Mouse (Mus musculus) midbrain, embryonic 13.5 days (tissue): ENCODE results near the gene Gm10447. TPM values are rescaled to one million over a fixed set of nuclear protein-coding genes. Genes with fewer than 3 reads are reported as not detected.
"Not testable (repeated sequence)": the region's sequence is repeated elsewhere in the genome, so short reads cannot be mapped to it uniquely, and the experiment has no call there.

Experiments
- ATAC-seq: fragments of 200-750 bp; cut with Nextera tagmentation; 2 replicates; pipeline ENCODE4 v1.8.0; 2017; ENCODE audit warnings: mild to moderate bottlenecking, moderate TSS enrichment, moderate library complexity
- H3K27ac ChIP-seq: fragments of 300-500 bp; sonication (generic); 2 replicates; pipeline ENCODE4 v1.5.1; 2015; ENCODE audit warnings: inconsistent platforms, mild to moderate bottlenecking, moderate library complexity
- H3K27me3 ChIP-seq: fragments of 300-500 bp; sonication (generic); 2 replicates; pipeline ENCODE4 v1.6.1; 2015; ENCODE audit warnings: mild to moderate bottlenecking, inconsistent platforms
- H3K36me3 ChIP-seq: fragments of 300-500 bp; sonication (generic); 2 replicates; pipeline ENCODE4 v1.6.1; 2015; ENCODE audit warnings: mild to moderate bottlenecking, inconsistent platforms
- H3K4me1 ChIP-seq: fragments of 300-500 bp; sonication (generic); replicated peaks from 2 replicates; pipeline ENCODE4 v1.6.1; 2015; ENCODE audit warnings: inconsistent platforms
- H3K4me2 ChIP-seq: fragments of 300-500 bp; sonication (generic); replicated peaks from 2 replicates; pipeline ENCODE4 v1.6.1; 2015; ENCODE audit warnings: moderate library complexity, mild to moderate bottlenecking, inconsistent platforms
- H3K4me3 ChIP-seq: fragments of 300-500 bp; sonication (generic); replicated peaks from 2 replicates; pipeline ENCODE4 v1.5.1; 2015; ENCODE audit warnings: mild to moderate bottlenecking, inconsistent platforms
- H3K9ac ChIP-seq: fragments of 300-500 bp; sonication (generic); replicated peaks from 2 replicates; pipeline ENCODE4 v1.6.1; 2015; ENCODE audit warnings: mild to moderate bottlenecking, inconsistent platforms
- H3K9me3 ChIP-seq: fragments of 300-500 bp; sonication (generic); 2 replicates; pipeline ENCODE4 v1.6.1; 2016; ENCODE audit warnings: mild to moderate bottlenecking, inconsistent platforms
- WGBS: fragments of 180-500 bp; shearing (Covaris S2); methylation state at CpG from one replicate; pipeline ENCODE4 v1.1.7; 2015; 5-methylcytosine and 5-hydroxymethylcytosine counted together
- polyA plus RNA-seq: library from polyadenylated mRNA; unstranded; fragments of >200 nt; fragmentation: Nextera tagmentation; extraction: Ambion mirVana; gene quantifications from 2 replicates; pipeline ENCODE4 v1.2.1, GENCODE M21; 2015

The Gm10447 gene
- polyA plus RNA-seq, 1 experiment from 2014 or later = not detected

- H3K4me3 ChIP-seq = peak overlapping the region; percentile 90
- H3K27me3 ChIP-seq = no peaks in the 10 kb centered on the region
- H3K9ac ChIP-seq = peak overlapping the region; percentile 47
- no peaks in the 10 kb centered on the region for H3K9me3 ChIP-seq
- H3K27ac ChIP-seq = peak overlapping the region; percentile 25
- 21% methylated on average over 9 of the region's 9 CpGs for WGBS
- peaks cover 12% of the 10 kb centered on the region for H3K36me3 ChIP-seq
- H3K4me1 ChIP-seq = peaks cover 18% of the 10 kb centered on the region
- ATAC-seq = peak; percentile 70
- H3K4me2 ChIP-seq = peak overlapping the region; percentile 53
Observed at GRCm38 (mm10) chr11:53431347-53432056, 25.4 kb downstream of the Gm10447 start.

GRCm38 (mm10) chr11:53430670-53431346, 26.1 kb downstream of the Gm10447 start, which contains the start of the genes Uqcrq and Gdf9:
Uqcrq (minus strand) TSS chr11:53430831.
Gdf9 (plus strand) TSS chr11:53431023.
- no peaks in the 10 kb centered on the region for H3K9me3 ChIP-seq
- WGBS = under 1% methylated on average over 44 of the region's 44 CpGs
- peaks cover 12% of the 10 kb centered on the region for H3K36me3 ChIP-seq

GRCm38 (mm10) chr11:53430300-53430669, 26.6 kb downstream of the Gm10447 start:
- Histone ChIP-seq H3K9ac (peak overlapping the region; percentile 91), H3K27ac (peak overlapping the region; percentile 72), H3K4me2 (peak overlapping the region; percentile 95), H3K4me3 (peak overlapping the region; percentile 90), H3K36me3 (peaks cover 12% of the 10 kb centered on the region), H3K9me3 (no peaks in the 10 kb centered on the region), H3K4me1 (peaks cover 18% of the 10 kb centered on the region), H3K27me3 (no peaks in the 10 kb centered on the region)
- WGBS = under 1% methylated on average over 34 of the region's 34 CpGs
- ATAC-seq = peak; percentile 67; the same call in 1 of the 2 replicates

More at GRCm38 (mm10) chr11:53430670-53431346, 26.1 kb downstream of the Gm10447 start, which contains the start of the genes Uqcrq and Gdf9:
- ATAC-seq = peak; percentile 97
- Histone ChIP-seq H3K9ac (peak within 1 kb of the TSS; percentile 91), H3K4me2 (peak within 1 kb of the TSS; percentile 95), H3K4me3 (peak within 1 kb of the TSS; percentile 90), H3K27ac (peak within 1 kb of the TSS; percentile 72), H3K27me3 (no peaks in the 10 kb centered on the region), H3K4me1 (peaks cover 18% of the 10 kb centered on the region)

DNA sequence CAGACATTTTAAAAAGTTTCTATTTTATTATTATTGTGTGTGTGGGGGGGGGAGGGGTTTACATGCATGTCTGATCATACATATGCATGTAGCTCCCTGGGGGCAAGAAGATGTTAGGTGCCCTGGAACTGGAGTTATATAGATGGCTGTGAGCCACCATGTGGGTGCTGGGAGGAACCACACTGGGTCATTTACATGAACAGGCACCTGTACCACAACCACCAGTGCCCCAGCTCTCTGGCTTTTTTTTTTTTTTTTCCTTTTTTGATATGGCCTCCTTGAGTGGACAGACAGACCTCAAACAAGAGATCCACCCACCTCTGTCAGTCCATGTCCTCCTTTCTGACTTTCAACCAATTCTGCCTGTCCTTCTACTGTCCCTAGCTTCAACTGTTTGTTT, 27.7 kb downstream of the Gm10447 start:
- Histone ChIP-seq H3K4me1 (peaks cover 18% of the 10 kb centered on the region), H3K4me3 (peak overlapping the region; percentile 90), H3K9me3 (no peaks in the 10 kb centered on the region), H3K27ac (no peak overlapping the region), H3K36me3 (peaks cover 12% of the 10 kb centered on the region), H3K9ac (no peak overlapping the region), H3K4me2 (peak overlapping the region; percentile 95), H3K27me3 (no peaks in the 10 kb centered on the region)
- no peak for ATAC-seq

GRCm38 (mm10) chr11:53428716-53429057, 28.2 kb downstream of the Gm10447 start:
- 98% methylated on average over 5 of the region's 5 CpGs for WGBS
- no peak overlapping the region for H3K9ac ChIP-seq
- H3K27me3 ChIP-seq = no peaks in the 10 kb centered on the region
- ATAC-seq = no peak
- peaks cover 12% of the 10 kb centered on the region for H3K36me3 ChIP-seq
- H3K4me2 ChIP-seq = no peak overlapping the region
- no peaks in the 10 kb centered on the region for H3K9me3 ChIP-seq
- peaks cover 18% of the 10 kb centered on the region for H3K4me1 ChIP-seq
- no peak overlapping the region for H3K27ac ChIP-seq
- H3K4me3 ChIP-seq = no peak overlapping the region

DNA sequence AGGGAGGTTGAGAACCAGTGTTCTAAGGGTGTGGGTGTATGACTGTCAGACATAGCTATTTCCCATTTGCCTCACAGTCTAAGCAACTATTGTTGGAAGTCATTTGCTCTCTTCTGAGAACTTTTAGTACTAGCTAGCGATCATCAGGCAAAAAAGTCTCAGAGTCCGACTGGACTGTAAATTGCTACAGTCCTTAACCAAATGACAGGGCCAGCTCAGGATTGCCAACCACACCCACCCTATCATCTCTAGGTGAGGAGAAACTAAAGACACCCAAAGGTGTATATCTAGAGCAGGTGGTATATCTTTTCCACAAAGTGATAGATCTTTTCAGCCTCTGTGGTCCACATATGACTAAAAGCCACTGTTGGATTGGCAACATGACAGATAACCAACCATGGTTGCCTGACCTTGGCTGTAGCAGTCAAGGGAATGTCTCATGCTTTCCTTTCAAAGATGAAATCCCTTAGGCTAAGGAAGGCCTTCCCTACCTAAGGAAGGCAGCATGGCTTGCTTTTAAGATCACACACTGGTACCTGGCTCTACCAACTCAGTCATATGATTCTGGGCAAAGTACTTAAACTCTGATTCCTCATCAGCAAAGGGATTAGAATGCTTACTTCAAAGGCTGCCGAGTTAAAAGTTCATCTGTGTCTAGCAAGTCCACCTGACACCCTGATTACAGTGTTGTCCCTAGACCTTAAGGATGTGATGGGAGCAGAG, 28.8 kb downstream of the Gm10447 start:
- no peak overlapping the region for H3K4me2 ChIP-seq
- H3K27ac ChIP-seq = no peak overlapping the region
- no peak overlapping the region for H3K9ac ChIP-seq
- H3K36me3 ChIP-seq = peaks cover 12% of the 10 kb centered on the region
- no peaks in the 10 kb centered on the region for H3K27me3 ChIP-seq
- H3K9me3 ChIP-seq = no peaks in the 10 kb centered on the region
- peaks cover 18% of the 10 kb centered on the region for H3K4me1 ChIP-seq
- no peak for ATAC-seq
- WGBS = 95% methylated on average over 3 of the region's 3 CpGs
- H3K4me3 ChIP-seq = no peak overlapping the region

DNA sequence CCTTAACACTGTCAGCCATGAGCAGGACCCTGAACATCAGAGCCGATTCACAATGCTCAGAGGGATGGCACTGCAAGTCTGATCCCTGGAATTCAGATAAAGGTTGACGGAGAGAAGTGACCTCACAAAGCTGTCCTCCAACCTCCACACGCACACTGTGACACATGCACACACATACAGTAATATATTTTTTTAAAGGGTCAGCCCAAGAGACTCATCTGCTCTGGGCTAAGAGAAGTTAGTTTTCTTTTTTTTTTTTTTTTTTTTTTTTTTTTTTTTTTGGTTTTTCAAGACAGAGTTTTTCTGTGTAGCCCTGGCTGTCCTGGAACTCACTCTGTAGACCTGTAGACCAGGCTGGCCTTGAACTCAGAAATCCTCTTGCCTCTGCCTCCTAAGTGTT, 30.0 kb downstream of the Gm10447 start:
- not testable (repeated sequence) for H3K9ac ChIP-seq, H3K27ac ChIP-seq, H3K4me3 ChIP-seq, ATAC-seq, H3K9me3 ChIP-seq, H3K4me2 ChIP-seq, H3K27me3 ChIP-seq
- peaks cover 18% of the 10 kb centered on the region for H3K4me1 ChIP-seq
- 91% methylated on average over 3 of the region's 3 CpGs for WGBS
- peaks cover 18% of the 10 kb centered on the region for H3K36me3 ChIP-seq

- Histone ChIP-seq H3K9ac (no peak overlapping the region), H3K4me2 (no peak overlapping the region), H3K4me3 (no peak overlapping the region), H3K27ac (no peak overlapping the region), H3K9me3 (no peaks in the 10 kb centered on the region), H3K27me3 (no peaks in the 10 kb centered on the region), H3K4me1 (peaks cover 12% of the 10 kb centered on the region), H3K36me3 (peaks cover 25% of the 10 kb centered on the region)
- no peak for ATAC-seq
- 86% methylated on average over 6 of the region's 6 CpGs for WGBS
Observed at GRCm38 (mm10) chr11:53425711-53426255, 31.1 kb downstream of the Gm10447 start.

DNA sequence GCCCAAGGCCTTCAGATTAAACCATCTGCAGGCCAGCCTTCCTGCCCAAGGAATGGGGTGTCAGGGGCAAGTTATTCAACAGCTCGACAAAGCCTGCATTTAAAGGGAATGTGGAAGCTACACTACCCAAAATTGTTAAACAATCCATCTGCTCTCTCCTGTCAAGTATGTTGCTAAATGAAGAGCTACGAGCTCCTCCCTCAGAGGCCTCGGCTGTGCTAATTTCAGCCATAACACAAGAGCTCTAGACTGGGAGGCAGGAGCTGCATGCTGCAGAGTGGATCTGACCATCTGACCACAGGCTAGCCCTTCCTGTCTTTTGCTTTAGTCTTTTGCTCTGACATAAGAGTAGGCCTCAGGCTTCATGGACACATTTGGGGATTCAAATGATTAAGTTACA, 31.7 kb downstream of the Gm10447 start:
- WGBS = 89% methylated on average over 3 of the region's 3 CpGs
- Histone ChIP-seq H3K9me3 (no peaks in the 10 kb centered on the region), H3K36me3 (peaks cover 27% of the 10 kb centered on the region), H3K27me3 (no peaks in the 10 kb centered on the region), H3K4me2 (no peak overlapping the region), H3K4me3 (no peak overlapping the region), H3K9ac (no peak overlapping the region), H3K27ac (no peak overlapping the region), H3K4me1 (peaks cover 12% of the 10 kb centered on the region)
- no peak for ATAC-seq

DNA sequence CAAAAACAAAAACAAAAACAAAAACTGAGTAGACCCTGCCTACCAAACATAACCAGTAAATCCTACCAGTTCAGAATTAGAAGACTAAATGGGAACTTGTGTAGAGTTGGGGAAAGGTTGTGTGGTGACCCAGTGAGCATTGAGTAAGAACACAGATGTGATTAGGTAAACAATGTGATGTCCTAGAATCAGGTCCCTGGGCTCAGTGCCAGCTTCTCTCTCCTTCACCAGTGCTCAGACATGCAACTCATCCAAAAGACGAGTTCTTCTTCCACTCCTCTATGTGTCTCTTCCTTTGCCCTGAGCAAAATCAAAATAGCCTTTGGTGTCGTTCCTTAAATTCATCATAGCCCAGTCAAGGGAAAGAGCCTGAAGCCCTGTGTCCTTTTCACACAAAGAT, 32.1 kb downstream of the Gm10447 start:
- Histone ChIP-seq H3K9ac (no peak overlapping the region), H3K4me2 (no peak overlapping the region), H3K36me3 (peaks cover 31% of the 10 kb centered on the region), H3K27ac (no peak overlapping the region), H3K27me3 (no peaks in the 10 kb centered on the region), H3K4me3 (no peak overlapping the region), H3K9me3 (no peaks in the 10 kb centered on the region), H3K4me1 (peaks cover 8% of the 10 kb centered on the region)
- 86% methylated on average over 2 of the region's 2 CpGs for WGBS
- no peak for ATAC-seq

DNA sequence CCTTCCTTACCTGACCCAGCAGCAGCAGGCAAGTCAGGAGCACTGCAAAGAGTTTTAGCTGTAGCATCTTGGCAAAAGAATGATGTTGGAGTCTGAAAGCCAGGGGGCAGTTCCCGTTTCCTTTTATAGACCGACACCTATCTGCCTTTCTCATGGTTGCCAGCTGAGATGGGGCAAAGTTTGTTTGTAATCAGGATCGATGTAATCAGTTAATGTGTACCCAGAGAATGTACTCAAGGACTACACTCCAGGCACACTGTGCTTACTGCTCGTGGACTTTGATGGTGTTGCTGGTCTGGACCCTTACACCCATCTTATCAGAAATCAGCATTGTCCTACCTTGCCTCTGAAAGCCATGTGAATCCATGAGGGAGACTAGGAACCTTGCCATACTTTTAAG, 33.9 kb downstream of the Gm10447 start, which contains the start of gene Leap2:
TSS of gene Leap2 (minus strand) at position 135 of the 400 bp plus-strand sequence.
- Histone ChIP-seq H3K4me1 (no peaks in the 10 kb centered on the region), H3K27me3 (no peaks in the 10 kb centered on the region), H3K9me3 (no peaks in the 10 kb centered on the region), H3K27ac (no peak within 1 kb of the TSS), H3K9ac (no peak within 1 kb of the TSS), H3K4me2 (no peak within 1 kb of the TSS), H3K36me3 (peaks cover 36% of the 10 kb centered on the region), H3K4me3 (no peak within 1 kb of the TSS)
- WGBS = 91% methylated on average over 4 of the region's 4 CpGs
- ATAC-seq = no peak

GRCm38 (mm10) chr11:53418048-53418447, 38.9 kb downstream of the Gm10447 start:
- H3K4me1 ChIP-seq = no peaks in the 10 kb centered on the region
- H3K36me3 ChIP-seq = peaks cover 79% of the 10 kb centered on the region
- no peak overlapping the region for H3K27ac ChIP-seq
- no peaks in the 10 kb centered on the region for H3K9me3 ChIP-seq
- no peak overlapping the region for H3K4me3 ChIP-seq
- H3K4me2 ChIP-seq = no peak overlapping the region
- H3K27me3 ChIP-seq = no peaks in the 10 kb centered on the region
- ATAC-seq = no peak
- H3K9ac ChIP-seq = no peak overlapping the region
